Mouse (Mus musculus) brain, embryonic 14.5 days (tissue): Measurements from ENCODE around the gene Zfp948.

ENCODE experiments used
- CTCF ChIP-seq: fragments of 200-500 bp; IDR thresholded peaks from 2 replicates; pipeline ENCODE4 v1.5.1; 2012; ENCODE audit warnings: inconsistent platforms, mild to moderate bottlenecking, moderate library complexity, borderline replicate concordance; ENCODE audit not compliant: insufficient read depth, insufficient read length; ENCODE audit errors: extremely low read depth
- POLR2A ChIP-seq: fragments of 200-500 bp; IDR thresholded peaks from 2 replicates; pipeline ENCODE4 v1.6.1; 2012; ENCODE audit warnings: mild to moderate bottlenecking, inconsistent platforms, borderline replicate concordance; ENCODE audit not compliant: poor library complexity, insufficient read depth, insufficient read length, severe bottlenecking; ENCODE audit errors: extremely low read depth

GRCm38 (mm10) chr17:21535096-21536001 lies 31.5 kb upstream of the Zfp948 start, which contains the start of gene Zfp52:
- TF ChIP-seq CTCF (no peak), POLR2A (no peak)
